9 mouse cellular contexts compared by ENCODE assay signal in genomic region chr5:128598760-128599364, GRCm38 (mm10). TPM values are rescaled to one million over a fixed set of nuclear protein-coding genes. Genes with fewer than 3 reads are reported as not detected.
DNase-seq lines count a peak whose midpoint lies in the region; ATAC-seq and TF ChIP-seq lines count a peak whose summit lies in the region.
"Had no signal": no experiment of that assay in that cellular context is flagged by ENCODE, and none has a peak within 500 bp of the region (broad histone marks: within the 10 kb centered on the region; RNA-seq: fewer than 3 reads in every experiment).

No protein-coding gene starts in this region.

- WGBS in kidney, postnatal 0 days, result under 1% methylated on average over 20 of the region's 20 CpGs
- 1% methylated on average over 20 of the region's 20 CpGs for WGBS in kidney, adult 2 months
- WGBS in hindbrain, embryonic 13.5 days, result 1% methylated on average over 20 of the region's 20 CpGs
- under 1% methylated on average over 20 of the region's 20 CpGs for WGBS in midbrain, embryonic 16.5 days

- H3K9ac ChIP-seq in kidney, postnatal 0 days (ENCODE audit: low read depth, low read length), result no peak overlapping the region
- H3K9ac ChIP-seq in hindbrain, embryonic 13.5 days, result peak overlapping the region; percentile 78
- H3K9ac ChIP-seq in midbrain, embryonic 16.5 days (ENCODE audit: low read depth, low read length), result peak overlapping the region; percentile 52

- peaks cover 15% of the 10 kb centered on the region; the same call in 1 of the 2 replicates for H3K4me1 ChIP-seq in kidney, postnatal 0 days (replicated peaks; ENCODE audit: insufficient read depth, low read length)
- no peaks in the 10 kb centered on the region for H3K4me1 ChIP-seq in kidney, adult 2 months (ENCODE audit: control insufficient read depth, insufficient read depth, low read length)
- peaks cover 64% of the 10 kb centered on the region for H3K4me1 ChIP-seq in hindbrain, embryonic 13.5 days (replicated peaks)
- H3K4me1 ChIP-seq in midbrain, embryonic 16.5 days (ENCODE audit: control insufficient read depth, insufficient read depth, low read length), result peaks cover 33% of the 10 kb centered on the region; the same call in 1 of the 2 replicates

- peak overlapping the region; percentile 67 for H3K4me3 ChIP-seq in kidney, postnatal 0 days (replicated peaks; ENCODE audit: low read depth, low read length)
- no peak overlapping the region for H3K4me3 ChIP-seq in kidney, adult 2 months (ENCODE audit: insufficient read depth, low read depth, low read length)
- peak overlapping the region; percentile 68 for H3K4me3 ChIP-seq in hindbrain, embryonic 13.5 days
- peak overlapping the region; percentile 51 for H3K4me3 ChIP-seq in midbrain, embryonic 16.5 days (ENCODE audit: low read depth, low read length)

- H3K4me2 ChIP-seq in kidney, postnatal 0 days (ENCODE audit: low read length), result peak overlapping the region; percentile 97
- H3K4me2 ChIP-seq in hindbrain, embryonic 13.5 days, result peak overlapping the region; percentile 92
- H3K4me2 ChIP-seq in midbrain, embryonic 16.5 days (ENCODE audit: low read length), result peak overlapping the region; percentile 97

- H3K27me3 ChIP-seq in kidney, postnatal 0 days (ENCODE audit: insufficient read depth, low read length), result peaks cover 52% of the 10 kb centered on the region
- peaks cover 1% of the 10 kb centered on the region; the same call in 1 of the 2 replicates for H3K27me3 ChIP-seq in kidney, adult 2 months (replicated peaks; ENCODE audit: control insufficient read depth, insufficient read depth, low read length)
- H3K27me3 ChIP-seq in hindbrain, embryonic 13.5 days, result peaks cover 40% of the 10 kb centered on the region
- peaks cover 16% of the 10 kb centered on the region; the same call in 1 of the 2 replicates for H3K27me3 ChIP-seq in midbrain, embryonic 16.5 days (ENCODE audit: control insufficient read depth, insufficient read depth, low read depth, low read length)

- TF ChIP-seq CTCF in kidney, postnatal 0 days (IDR thresholded peaks at IDR 0.05; ENCODE audit: low read depth), result no peak
- TF ChIP-seq CTCF in kidney, adult 2 months (conservative IDR thresholded peaks at IDR 0.05; ENCODE audit: insufficient read depth, insufficient read length, low read depth, low read length), result no peak

- H3K36me3 ChIP-seq in kidney, postnatal 0 days (ENCODE audit: insufficient read depth, low read length), result no peaks in the 10 kb centered on the region
- no peaks in the 10 kb centered on the region for H3K36me3 ChIP-seq in kidney, adult 2 months (ENCODE audit: control insufficient read depth, insufficient read depth, low read length)
- H3K36me3 ChIP-seq in hindbrain, embryonic 13.5 days, result no peaks in the 10 kb centered on the region
- H3K36me3 ChIP-seq in midbrain, embryonic 16.5 days (ENCODE audit: control insufficient read depth, insufficient read depth, low read length), result no peaks in the 10 kb centered on the region

- TF ChIP-seq POLR2A in kidney, adult 2 months (IDR thresholded peaks at IDR 0.05; ENCODE audit: low read depth, low read length), result no peak

- no peak for DNase-seq in kidney, postnatal 0 days (ENCODE audit: low spot score)
- no peak for DNase-seq in kidney, adult 2 months
- DNase-seq in embryo, embryonic 9.5 days (ENCODE audit: extremely low spot score), result peak; percentile 58
- no peak for DNase-seq in right cerebral cortex, postnatal 36 days (ENCODE audit: low spot score in 2 of 2)
- no peak for DNase-seq in cerebellum, adult 9-11 months
- DNase-seq in right cerebral cortex, postnatal 4 days, result no peak
- DNase-seq: kidney, postnatal 14 days had no signal

- no peak for ATAC-seq in kidney, postnatal 0 days (replicated peaks; ENCODE audit: low FRiP score, low read depth)
- no peak for ATAC-seq in hindbrain, embryonic 13.5 days (ENCODE audit: low FRiP score)
- ATAC-seq in midbrain, embryonic 16.5 days, result 0 out of 2 replicates have a peak, but pooled peaks have one; percentile 4

- H3K9me3 ChIP-seq in kidney, postnatal 0 days (replicated peaks; ENCODE audit: low read length), result no peaks in the 10 kb centered on the region
- no peaks in the 10 kb centered on the region for H3K9me3 ChIP-seq in hindbrain, embryonic 13.5 days
- H3K9me3 ChIP-seq in midbrain, embryonic 16.5 days (replicated peaks; ENCODE audit: control insufficient read depth, low read length, poor library complexity, severe bottlenecking), result no peaks in the 10 kb centered on the region

- no peak overlapping the region for H3K27ac ChIP-seq in kidney, postnatal 0 days
- H3K27ac ChIP-seq in kidney, adult 2 months (ENCODE audit: insufficient read depth, low read depth, low read length), result no peak overlapping the region
- H3K27ac ChIP-seq in hindbrain, embryonic 13.5 days, result peak overlapping the region; percentile 85
- H3K27ac ChIP-seq in midbrain, embryonic 16.5 days (ENCODE audit: low read length), result peak overlapping the region; percentile 76

RNA-seq across cellular contexts. Expression of gene Fzd10, which starts 1.8 kb away (rescaled TPM):
- 4.4 and 4.5 TPM in 2 replicates for polyA plus RNA-seq in kidney, postnatal 0 days (2015; fragmentation: Nextera tagmentation; extraction: Ambion mirVana)
- polyA plus RNA-seq in kidney, adult 2 months (2012; rRNA removed), result 0.19 and 0.20 TPM in 2 replicates
- 6.1 and 8.1 TPM in 2 replicates for polyA plus RNA-seq in hindbrain, embryonic 13.5 days (2015; fragmentation: Nextera tagmentation; extraction: Ambion mirVana)
- 4.5 and 5.3 TPM in 2 replicates for polyA plus RNA-seq in midbrain, embryonic 16.5 days (2015; fragmentation: Nextera tagmentation; extraction: Ambion mirVana)

Comparison
In these comparisons a context has a peak if more than half of its experiments do, and no peak if none do; other contexts are left out.
1. H3K27ac ChIP-seq: peak in hindbrain, embryonic 13.5 days (single experiment) and midbrain, embryonic 16.5 days (single experiment); none in kidney, postnatal 0 days (single experiment) and kidney, adult 2 months (single experiment).
2. Peak in every context shown above with its lines, with median percentiles within 50 percentile points of each other: H3K4me2 ChIP-seq.